Mouse (Mus musculus): ENCODE results near the gene Mtmr6. TPM values are rescaled to one million over a fixed set of nuclear protein-coding genes. Genes with fewer than 3 reads are reported as not detected.

The Mtmr6 gene
- polyA plus RNA-seq, 1 experiment, result 16.8 TPM

- Histone ChIP-seq H3K27me3 (ENCODE audit: control insufficient read depth, insufficient read depth, insufficient read length) (no peaks in the 10 kb centered on the region), H3ac (ENCODE audit: control insufficient read depth, insufficient read length) (no peak overlapping the region), H3K4me2 (ENCODE audit: low read depth) (no peak overlapping the region), H3K36me3 (ENCODE audit: control insufficient read depth, insufficient read depth) (peaks cover 14% of the 10 kb centered on the region), H3K4me3 (no peak overlapping the region), H3K79me2 (ENCODE audit: control insufficient read depth, insufficient read depth) (no peaks in the 10 kb centered on the region)
- TF ChIP-seq CEBPB (IDR thresholded peaks at IDR 0.05; ENCODE audit: insufficient read depth, poor library complexity, severe bottlenecking) (no peak), MYOG (IDR thresholded peaks at IDR 0.05; ENCODE audit: control insufficient read depth in 1 of 3, insufficient read depth in 1 of 3, insufficient read length in 2 of 3, low read depth in 2 of 3) (no peak), POLR2AphosphoS2 (IDR thresholded peaks at IDR 0.05; ENCODE audit: insufficient read length, low read depth) (no peak), SRF (IDR thresholded peaks at IDR 0.05; ENCODE audit: control insufficient read depth, insufficient read length, low read depth) (no peak)
These were observed 35.4 kb downstream of the Mtmr6 start for GRCm38 (mm10) chr14:60300224-60300991.

DNA sequence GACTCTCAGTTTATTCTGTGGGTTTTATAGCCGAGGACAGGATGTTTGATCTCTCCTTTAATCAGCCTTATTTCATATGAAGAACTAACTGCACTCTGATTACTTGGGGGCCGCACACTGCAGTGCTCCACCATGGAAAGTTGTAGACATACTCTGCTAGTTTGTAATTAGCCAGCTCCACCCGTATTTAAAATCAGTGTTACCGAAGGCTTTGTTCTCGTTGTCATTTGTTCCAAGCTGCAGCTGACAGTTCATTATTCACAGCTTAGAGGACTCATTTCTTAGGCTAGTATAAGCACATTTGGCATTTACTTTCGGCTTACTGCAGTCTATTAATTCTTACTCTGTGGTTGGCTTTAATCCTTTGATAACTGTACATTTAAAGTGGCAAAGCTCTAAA, 36.0 kb downstream of the Mtmr6 start:
- TF ChIP-seq TCF12 (IDR thresholded peaks at IDR 0.05; ENCODE audit: insufficient read depth, poor library complexity, severe bottlenecking) (no peak), REST (IDR thresholded peaks at IDR 0.05; ENCODE audit: insufficient read depth, insufficient read length) (no peak), MYOD1 (IDR thresholded peaks at IDR 0.05; ENCODE audit: control insufficient read depth in 1 of 3, insufficient read length in 2 of 3, low read depth in 2 of 3) (no peak), USF1 (IDR thresholded peaks at IDR 0.05; ENCODE audit: low read depth) (no peak), MAX (IDR thresholded peaks at IDR 0.05; ENCODE audit: low read depth) (no peak), POLR2AphosphoS2 (IDR thresholded peaks at IDR 0.05; ENCODE audit: insufficient read length, low read depth) (no peak), TCF3 (IDR thresholded peaks at IDR 0.05; ENCODE audit: insufficient read length, low read depth) (no peak), SRF (IDR thresholded peaks at IDR 0.05; ENCODE audit: control insufficient read depth, insufficient read length, low read depth) (no peak), POLR2A (IDR thresholded peaks at IDR 0.05; ENCODE audit: insufficient read length, low read depth) (no peak), CEBPB (IDR thresholded peaks at IDR 0.05; ENCODE audit: insufficient read depth, poor library complexity, severe bottlenecking) (no peak), MYOG (IDR thresholded peaks at IDR 0.05; ENCODE audit: control insufficient read depth in 1 of 3, insufficient read depth in 1 of 3, insufficient read length in 2 of 3, low read depth in 2 of 3) (no peak), E2F4 (IDR thresholded peaks at IDR 0.05; ENCODE audit: insufficient read depth) (no peak)
- peaks cover 14% of the 10 kb centered on the region for H3K36me3 ChIP-seq (ENCODE audit: control insufficient read depth, insufficient read depth)
- H3K27me3 ChIP-seq (ENCODE audit: control insufficient read depth, insufficient read depth, insufficient read length), result no peaks in the 10 kb centered on the region
- no peak overlapping the region for H3ac ChIP-seq (ENCODE audit: control insufficient read depth, insufficient read length)
- no peak overlapping the region for H3K4me3 ChIP-seq
- H3K4me2 ChIP-seq (ENCODE audit: low read depth), result no peak overlapping the region
- H3K79me2 ChIP-seq (ENCODE audit: control insufficient read depth, insufficient read depth), result no peaks in the 10 kb centered on the region

DNA sequence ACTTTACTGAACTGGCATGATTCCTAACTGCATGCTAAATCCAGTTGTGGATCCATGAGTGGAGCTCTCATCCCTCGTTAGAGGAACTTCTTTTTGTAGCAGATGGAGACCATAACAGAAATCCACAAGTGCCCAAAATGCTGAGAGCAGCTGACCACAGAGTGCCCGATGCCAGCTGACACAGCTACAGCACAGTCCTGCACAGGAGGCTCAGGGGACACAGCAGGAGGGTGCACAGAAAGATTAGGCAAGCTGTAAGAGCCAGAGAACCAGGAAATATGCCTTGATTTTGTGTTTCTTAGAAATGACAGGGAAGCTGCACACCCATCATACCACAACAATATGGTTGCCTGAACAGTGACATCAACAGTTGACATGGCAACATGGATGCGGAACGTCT, 37.4 kb downstream of the Mtmr6 start:
- peaks cover 10% of the 10 kb centered on the region for H3K36me3 ChIP-seq (ENCODE audit: control insufficient read depth, insufficient read depth)
- H3ac ChIP-seq (ENCODE audit: control insufficient read depth, insufficient read length), result no peak overlapping the region
- H3K27me3 ChIP-seq (ENCODE audit: control insufficient read depth, insufficient read depth, insufficient read length), result no peaks in the 10 kb centered on the region

DNA sequence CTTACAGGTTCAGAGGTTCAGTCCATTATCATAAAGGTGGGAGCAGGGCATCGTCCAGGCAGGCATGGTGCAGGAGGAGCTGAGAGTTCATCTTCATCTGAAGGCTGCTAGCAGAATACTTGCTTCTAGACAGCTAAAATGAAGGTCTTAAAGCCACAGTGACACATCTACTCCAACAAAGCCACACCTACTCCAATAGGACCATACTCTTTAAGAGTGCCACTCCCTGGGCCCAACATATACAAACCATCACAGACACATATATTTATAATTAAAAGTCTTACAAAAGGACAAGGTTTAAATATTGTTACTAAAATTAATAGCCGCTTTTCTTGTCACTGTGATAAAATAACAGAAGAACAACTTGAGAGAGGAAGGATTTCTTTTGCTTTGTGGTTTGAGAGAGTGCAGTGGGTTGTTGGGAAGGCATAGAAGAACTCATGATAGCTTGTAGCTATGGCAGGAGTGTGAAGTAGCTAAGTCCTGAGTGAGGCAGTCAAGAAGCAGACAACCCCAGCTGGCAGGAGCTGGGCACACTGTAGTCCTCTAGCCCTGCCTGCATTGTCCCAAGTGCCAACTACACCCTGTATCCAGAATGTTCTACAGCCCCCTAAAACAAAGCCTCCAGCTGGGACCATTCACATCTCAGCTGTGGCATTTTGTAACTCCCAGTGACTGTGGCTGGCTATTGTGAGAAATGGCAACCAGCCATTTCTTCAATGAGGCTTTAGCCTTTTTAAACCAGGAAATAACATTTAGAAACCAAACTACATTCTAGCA, 39.6 kb downstream of the Mtmr6 start:
- H3ac ChIP-seq (ENCODE audit: control insufficient read depth, insufficient read length), result no peak overlapping the region
- no peak for TF ChIP-seq MYOD1 (IDR thresholded peaks at IDR 0.05; ENCODE audit: control insufficient read depth in 1 of 3, insufficient read length in 2 of 3, low read depth in 2 of 3)
- TF ChIP-seq POLR2A (IDR thresholded peaks at IDR 0.05; ENCODE audit: insufficient read length, low read depth), result no peak
- no peak for TF ChIP-seq E2F4 (IDR thresholded peaks at IDR 0.05; ENCODE audit: insufficient read depth)
- no peak for TF ChIP-seq TCF3 (IDR thresholded peaks at IDR 0.05; ENCODE audit: insufficient read length, low read depth)
- TF ChIP-seq MYOG (IDR thresholded peaks at IDR 0.05; ENCODE audit: control insufficient read depth in 1 of 3, insufficient read depth in 1 of 3, insufficient read length in 2 of 3, low read depth in 2 of 3), result no peak
- TF ChIP-seq POLR2AphosphoS2 (IDR thresholded peaks at IDR 0.05; ENCODE audit: insufficient read length, low read depth), result no peak
- peaks cover 10% of the 10 kb centered on the region for H3K36me3 ChIP-seq (ENCODE audit: control insufficient read depth, insufficient read depth)
- H3K4me2 ChIP-seq (ENCODE audit: low read depth), result no peak overlapping the region
- H3K79me2 ChIP-seq (ENCODE audit: control insufficient read depth, insufficient read depth), result no peaks in the 10 kb centered on the region
- H3K4me3 ChIP-seq, result no peak overlapping the region
- no peaks in the 10 kb centered on the region for H3K27me3 ChIP-seq (ENCODE audit: control insufficient read depth, insufficient read depth, insufficient read length)

More for the DNA sequence above, 37.4 kb downstream of the Mtmr6 start:
- no peak overlapping the region for H3K4me3 ChIP-seq
- no peaks in the 10 kb centered on the region for H3K79me2 ChIP-seq (ENCODE audit: control insufficient read depth, insufficient read depth)
- no peak overlapping the region for H3K4me2 ChIP-seq (ENCODE audit: low read depth)
- TF ChIP-seq TCF3 (IDR thresholded peaks at IDR 0.05; ENCODE audit: insufficient read length, low read depth), result no peak
- TF ChIP-seq MYOG (IDR thresholded peaks at IDR 0.05; ENCODE audit: control insufficient read depth in 1 of 3, insufficient read depth in 1 of 3, insufficient read length in 2 of 3, low read depth in 2 of 3), result no peak
- TF ChIP-seq MAX (IDR thresholded peaks at IDR 0.05; ENCODE audit: low read depth), result no peak
- no peak for TF ChIP-seq REST (IDR thresholded peaks at IDR 0.05; ENCODE audit: insufficient read depth, insufficient read length)
- TF ChIP-seq MYOD1 (IDR thresholded peaks at IDR 0.05; ENCODE audit: control insufficient read depth in 1 of 3, insufficient read length in 2 of 3, low read depth in 2 of 3), result no peak
- TF ChIP-seq POLR2AphosphoS2 (IDR thresholded peaks at IDR 0.05; ENCODE audit: insufficient read length, low read depth), result no peak
- no peak for TF ChIP-seq SRF (IDR thresholded peaks at IDR 0.05; ENCODE audit: control insufficient read depth, insufficient read length, low read depth)
- no peak for TF ChIP-seq TCF12 (IDR thresholded peaks at IDR 0.05; ENCODE audit: insufficient read depth, poor library complexity, severe bottlenecking)
- TF ChIP-seq USF1 (IDR thresholded peaks at IDR 0.05; ENCODE audit: low read depth), result no peak
- no peak for TF ChIP-seq E2F4 (IDR thresholded peaks at IDR 0.05; ENCODE audit: insufficient read depth)
- no peak for TF ChIP-seq CEBPB (IDR thresholded peaks at IDR 0.05; ENCODE audit: insufficient read depth, poor library complexity, severe bottlenecking)
- no peak for TF ChIP-seq POLR2A (IDR thresholded peaks at IDR 0.05; ENCODE audit: insufficient read length, low read depth)
